In the genomic region with DNA sequence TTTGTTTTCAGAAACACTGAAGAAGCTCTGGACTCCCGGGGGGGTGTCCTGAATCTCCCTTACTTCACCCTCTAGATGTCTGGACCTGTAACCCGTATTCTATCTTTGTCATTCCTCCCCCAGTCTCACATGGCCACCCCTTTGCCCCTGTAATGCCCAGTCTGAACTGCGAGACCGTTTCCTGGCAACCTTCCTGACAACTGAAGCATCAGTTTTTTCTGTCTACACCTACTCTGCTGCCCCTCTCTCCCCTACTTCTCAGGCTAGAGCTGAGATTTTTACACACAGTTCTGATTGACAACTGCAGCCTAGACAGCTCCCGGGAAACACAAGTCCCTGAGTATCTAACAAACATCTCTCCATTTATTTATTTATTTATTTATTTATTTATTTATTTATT, we compare ENCODE assay signal across 14 mouse cellular contexts. TPM values are rescaled to one million over a fixed set of nuclear protein-coding genes. Genes with fewer than 3 reads are reported as not detected.
DNase-seq lines count a peak whose midpoint lies in the region; ATAC-seq lines count a peak whose summit lies in the region.
"Had no signal": no experiment of that assay in that cellular context is flagged by ENCODE, and none has a peak within 500 bp of the region (broad histone marks: within the 10 kb centered on the region; RNA-seq: fewer than 3 reads in every experiment).

No protein-coding gene starts in this region.

- no peak overlapping the region for H3K27ac ChIP-seq in heart, embryonic 13.5 days (replicated peaks)
- 0 out of 2 replicates have a peak overlapping the region, but pooled peaks have one; percentile 3 for H3K27ac ChIP-seq in hindbrain, embryonic 14.5 days
- no peak overlapping the region for H3K27ac ChIP-seq in midbrain, embryonic 15.5 days

- H3K9me3 ChIP-seq in heart, embryonic 13.5 days: no peaks in the 10 kb centered on the region
- H3K9me3 ChIP-seq in hindbrain, embryonic 14.5 days (ENCODE audit: control insufficient read depth, low read length): no peaks in the 10 kb centered on the region
- H3K9me3 ChIP-seq in midbrain, embryonic 15.5 days: no peaks in the 10 kb centered on the region

- no peaks in the 10 kb centered on the region for H3K36me3 ChIP-seq in heart, embryonic 13.5 days
- H3K36me3 ChIP-seq in hindbrain, embryonic 14.5 days (replicated peaks; ENCODE audit: control insufficient read depth, insufficient read depth): no peaks in the 10 kb centered on the region
- no peaks in the 10 kb centered on the region for H3K36me3 ChIP-seq in midbrain, embryonic 15.5 days (replicated peaks)

- H3K9ac ChIP-seq in heart, embryonic 13.5 days: peak overlapping the region; percentile 37
- no peak overlapping the region for H3K9ac ChIP-seq in hindbrain, embryonic 14.5 days
- no peak overlapping the region for H3K9ac ChIP-seq in midbrain, embryonic 15.5 days

- no peak for ATAC-seq in heart, embryonic 13.5 days (ENCODE audit: extremely low read depth, insufficient number of reproducible peaks, low FRiP score, low TSS enrichment)
- ATAC-seq in hindbrain, embryonic 14.5 days (ENCODE audit: low FRiP score): no peak
- ATAC-seq in midbrain, embryonic 15.5 days (replicated peaks): peak; percentile 27; the same call in 1 of the 2 replicates

- H3K27me3 ChIP-seq in heart, embryonic 13.5 days (replicated peaks): no peaks in the 10 kb centered on the region
- no peaks in the 10 kb centered on the region for H3K27me3 ChIP-seq in hindbrain, embryonic 14.5 days (ENCODE audit: control insufficient read depth, insufficient read depth, low read length)
- H3K27me3 ChIP-seq in midbrain, embryonic 15.5 days (replicated peaks): no peaks in the 10 kb centered on the region

- no peak for DNase-seq in heart, postnatal 14 days
- peak; percentile 34 to 55 for DNase-seq in kidney, postnatal 25 days
- no peak for DNase-seq in kidney, postnatal 4 days
- no peak for DNase-seq in hindbrain, embryonic 14.5 days (ENCODE audit: low spot score)
- no peak for DNase-seq in adipocyte (ENCODE audit: low spot score)
- no peak for DNase-seq in adrenal gland, adult (ENCODE audit: inconsistent age in 2 of 2, low spot score in 1 of 2)
- DNase-seq: adrenal gland, postnatal 10 days; cerebellum, postnatal 36 days; layer of hippocampus, adult 9-11 months; left cerebral cortex, postnatal 4 days; retina, postnatal 1 day; spleen, adult 18-20 months had no signal

- intact Hi-C loops in heart, postnatal 14 days (cut with DNase I): no loop called here

- no peak overlapping the region for H3K4me3 ChIP-seq in heart, embryonic 13.5 days
- no peak overlapping the region for H3K4me3 ChIP-seq in hindbrain, embryonic 14.5 days (replicated peaks; ENCODE audit: low read length)
- no peak overlapping the region for H3K4me3 ChIP-seq in midbrain, embryonic 15.5 days

- peak overlapping the region; percentile 45 for H3K4me2 ChIP-seq in heart, embryonic 13.5 days
- no peak overlapping the region for H3K4me2 ChIP-seq in hindbrain, embryonic 14.5 days (replicated peaks)
- no peak overlapping the region for H3K4me2 ChIP-seq in midbrain, embryonic 15.5 days

- peaks cover 9% of the 10 kb centered on the region for H3K4me1 ChIP-seq in heart, embryonic 13.5 days
- H3K4me1 ChIP-seq in hindbrain, embryonic 14.5 days (replicated peaks; ENCODE audit: control insufficient read depth, insufficient read depth, low read length): no peaks in the 10 kb centered on the region; the same call in 1 of the 2 replicates
- peaks cover 4% of the 10 kb centered on the region; the same call in 1 of the 2 replicates for H3K4me1 ChIP-seq in midbrain, embryonic 15.5 days

- WGBS in heart, embryonic 13.5 days: 19% methylated on average over 5 of the region's 5 CpGs
- WGBS in hindbrain, embryonic 14.5 days: 28% methylated on average over 5 of the region's 5 CpGs
- WGBS in midbrain, embryonic 15.5 days: 24% methylated on average over 5 of the region's 5 CpGs

RNA-seq across cellular contexts. Expression of gene Fnip2, which starts 9.3 kb away (rescaled TPM):
- polyA plus RNA-seq in heart, embryonic 13.5 days (2015; fragmentation: Nextera tagmentation; extraction: Ambion mirVana): 2.2 and 2.5 TPM in 2 replicates
- 10 to 100 TPM; 13.9 to 15.9 TPM for total RNA-seq in heart, postnatal 14 days (2021)
- polyA plus RNA-seq in hindbrain, embryonic 14.5 days (2014; fragmentation: Nextera tagmentation; extraction: Ambion mirVana): 5.9 and 9.9 TPM in 2 replicates
- polyA plus RNA-seq in midbrain, embryonic 15.5 days (2015; fragmentation: Nextera tagmentation; extraction: Ambion mirVana): 10.0 and 10.4 TPM in 2 replicates

RNA-seq across cellular contexts. Expression of gene Ppid, which starts 14.3 kb away (rescaled TPM):
- polyA plus RNA-seq in heart, embryonic 13.5 days (2015; fragmentation: Nextera tagmentation; extraction: Ambion mirVana): 98.8 and 111 TPM in 2 replicates
- total RNA-seq in heart, postnatal 14 days (2021): 10 to 100 TPM; 35.2 to 39.8 TPM
- 151 and 157 TPM in 2 replicates for polyA plus RNA-seq in hindbrain, embryonic 14.5 days (2014; fragmentation: Nextera tagmentation; extraction: Ambion mirVana)
- polyA plus RNA-seq in midbrain, embryonic 15.5 days (2015; fragmentation: Nextera tagmentation; extraction: Ambion mirVana): 139 and 141 TPM in 2 replicates

RNA-seq across cellular contexts. Expression of gene 4930579G24Rik, which starts 52.0 kb away (rescaled TPM):
- 21.1 and 23.9 TPM in 2 replicates for polyA plus RNA-seq in heart, embryonic 13.5 days (2015; fragmentation: Nextera tagmentation; extraction: Ambion mirVana)
- 1 to 10 TPM; 1.9 to 3.0 TPM for total RNA-seq in heart, postnatal 14 days (2021)
- 6.2 and 7.6 TPM in 2 replicates for polyA plus RNA-seq in hindbrain, embryonic 14.5 days (2014; fragmentation: Nextera tagmentation; extraction: Ambion mirVana)
- 6.3 and 7.7 TPM in 2 replicates for polyA plus RNA-seq in midbrain, embryonic 15.5 days (2015; fragmentation: Nextera tagmentation; extraction: Ambion mirVana)

RNA-seq across cellular contexts. Expression of gene Etfdh, which starts 52.4 kb away (rescaled TPM):
- 132 and 144 TPM in 2 replicates for polyA plus RNA-seq in heart, embryonic 13.5 days (2015; fragmentation: Nextera tagmentation; extraction: Ambion mirVana)
- total RNA-seq in heart, postnatal 14 days (2021): 100 to 1,000 TPM; 545 to 570 TPM
- polyA plus RNA-seq in hindbrain, embryonic 14.5 days (2014; fragmentation: Nextera tagmentation; extraction: Ambion mirVana): 44.9 and 45.9 TPM in 2 replicates
- 40.2 and 45.7 TPM in 2 replicates for polyA plus RNA-seq in midbrain, embryonic 15.5 days (2015; fragmentation: Nextera tagmentation; extraction: Ambion mirVana)

Comparison
In these comparisons a context has a peak if more than half of its experiments do, and no peak if none do; other contexts are left out.
1. DNase-seq: peak in kidney, postnatal 25 days (2 of 2); none in heart, postnatal 14 days (0 of 2), kidney, postnatal 4 days (0 of 2), hindbrain, embryonic 14.5 days (single experiment), adipocyte (single experiment) and adrenal gland, adult (0 of 2).